In genomic region chr17:42126488-42127237, GRCm38 (mm10) we compare ENCODE assay signal across 9 mouse cellular contexts.
DNase-seq lines count a peak whose midpoint lies in the region; ATAC-seq lines count a peak whose summit lies in the region.
"Had no signal": no experiment of that assay in that cellular context is flagged by ENCODE, and none has a peak within 500 bp of the region (broad histone marks: within the 10 kb centered on the region; RNA-seq: fewer than 3 reads in every experiment).

No protein-coding gene starts in this region.

- no peak overlapping the region for H3K9ac ChIP-seq in hindbrain, embryonic 11.5 days (ENCODE audit: low read depth, low read length)
- H3K9ac ChIP-seq in kidney, embryonic 15.5 days, result no peak overlapping the region
- no peak overlapping the region for H3K9ac ChIP-seq in neural tube, embryonic 15.5 days (replicated peaks)

- peak; percentile 38; the same call in 1 of the 2 replicates for ATAC-seq in hindbrain, embryonic 11.5 days (ENCODE audit: low FRiP score)
- ATAC-seq in kidney, embryonic 15.5 days (replicated peaks; ENCODE audit: low FRiP score), result peak; percentile 90
- ATAC-seq in neural tube, embryonic 15.5 days (ENCODE audit: low FRiP score), result peak; percentile 35

- H3K27ac ChIP-seq in hindbrain, embryonic 11.5 days (ENCODE audit: low read depth, low read length), result no peak overlapping the region
- H3K27ac ChIP-seq in hindbrain, embryonic 10.5 days, result no peak overlapping the region
- H3K27ac ChIP-seq in kidney, embryonic 15.5 days, result peak overlapping the region; percentile 30; the same call in 1 of the 2 replicates
- H3K27ac ChIP-seq in neural tube, embryonic 15.5 days (replicated peaks), result no peak overlapping the region

- no peaks in the 10 kb centered on the region for H3K9me3 ChIP-seq in hindbrain, embryonic 11.5 days (ENCODE audit: control insufficient read depth, low read length)
- no peaks in the 10 kb centered on the region for H3K9me3 ChIP-seq in hindbrain, embryonic 10.5 days
- no peaks in the 10 kb centered on the region for H3K9me3 ChIP-seq in kidney, embryonic 15.5 days (replicated peaks)
- no peaks in the 10 kb centered on the region for H3K9me3 ChIP-seq in neural tube, embryonic 15.5 days (replicated peaks)

- DNase-seq in hindbrain, embryonic 11.5 days (ENCODE audit: low spot score), result no peak
- DNase-seq in hindbrain, embryonic 10.5 days (ENCODE audit: low spot score), result no peak
- peak; percentile 63 for DNase-seq in adrenal gland, postnatal 10 days
- peak; percentile 14 for DNase-seq in forelimb bud, embryonic 11.5 days (ENCODE audit: low read depth, low spot score)
- no peak for DNase-seq in natural killer cell, adult 2 months (ENCODE audit: low spot score in 2 of 2)
- no peak for DNase-seq in spleen, adult 18-20 months

- no peaks in the 10 kb centered on the region for H3K27me3 ChIP-seq in hindbrain, embryonic 11.5 days (ENCODE audit: control insufficient read depth, insufficient read depth, low read length)
- no peaks in the 10 kb centered on the region for H3K27me3 ChIP-seq in hindbrain, embryonic 10.5 days (ENCODE audit: insufficient read depth, poor library complexity, severe bottlenecking)
- H3K27me3 ChIP-seq in kidney, embryonic 15.5 days, result no peaks in the 10 kb centered on the region
- H3K27me3 ChIP-seq in neural tube, embryonic 15.5 days (replicated peaks), result no peaks in the 10 kb centered on the region

- no peak overlapping the region for H3K4me2 ChIP-seq in hindbrain, embryonic 11.5 days (replicated peaks; ENCODE audit: low read depth, low read length)
- 0 out of 2 replicates have a peak overlapping the region, but pooled peaks have one; percentile 3 for H3K4me2 ChIP-seq in kidney, embryonic 15.5 days
- no peak overlapping the region for H3K4me2 ChIP-seq in neural tube, embryonic 15.5 days

- no peak overlapping the region for H3K4me3 ChIP-seq in hindbrain, embryonic 11.5 days (ENCODE audit: low read depth, low read length)
- H3K4me3 ChIP-seq in hindbrain, embryonic 10.5 days, result no peak overlapping the region
- H3K4me3 ChIP-seq in kidney, embryonic 15.5 days (replicated peaks), result no peak overlapping the region
- H3K4me3 ChIP-seq in neural tube, embryonic 15.5 days (replicated peaks), result no peak overlapping the region
- H3K4me3 ChIP-seq: erythroblast, embryonic 14.5 days had no signal

- H3K4me1 ChIP-seq in hindbrain, embryonic 11.5 days (replicated peaks; ENCODE audit: control insufficient read depth, insufficient read depth, low read length), result no peaks in the 10 kb centered on the region
- no peaks in the 10 kb centered on the region for H3K4me1 ChIP-seq in hindbrain, embryonic 10.5 days (replicated peaks)
- no peaks in the 10 kb centered on the region for H3K4me1 ChIP-seq in kidney, embryonic 15.5 days
- H3K4me1 ChIP-seq in neural tube, embryonic 15.5 days, result no peaks in the 10 kb centered on the region

- WGBS in hindbrain, embryonic 11.5 days, result 78% methylated on average over 9 of the region's 9 CpGs
- WGBS in hindbrain, embryonic 10.5 days, result 76% methylated on average over 9 of the region's 9 CpGs
- WGBS in kidney, embryonic 15.5 days, result 41% methylated on average over 9 of the region's 9 CpGs
- 62% methylated on average over 9 of the region's 9 CpGs for WGBS in neural tube, embryonic 15.5 days

- no peaks in the 10 kb centered on the region for H3K36me3 ChIP-seq in hindbrain, embryonic 11.5 days (ENCODE audit: control insufficient read depth, insufficient read depth, low read length)
- H3K36me3 ChIP-seq in hindbrain, embryonic 10.5 days, result no peaks in the 10 kb centered on the region
- H3K36me3 ChIP-seq in kidney, embryonic 15.5 days, result no peaks in the 10 kb centered on the region
- no peaks in the 10 kb centered on the region for H3K36me3 ChIP-seq in neural tube, embryonic 15.5 days

Comparison
In these comparisons a context has a peak if more than half of its experiments do, and no peak if none do; other contexts are left out.
1. ATAC-seq: peak in every context shown above with its lines; median percentile 90 in kidney, embryonic 15.5 days; 38 in hindbrain, embryonic 11.5 days; 35 in neural tube, embryonic 15.5 days.
2. DNase-seq: peak in adrenal gland, postnatal 10 days (single experiment) and forelimb bud, embryonic 11.5 days (single experiment); none in hindbrain, embryonic 11.5 days (single experiment), hindbrain, embryonic 10.5 days (single experiment), natural killer cell, adult 2 months (0 of 2) and spleen, adult 18-20 months (0 of 2).